Mouse (Mus musculus): Measurements from ENCODE around the gene Gtdc1. TPM values are rescaled to one million over a fixed set of nuclear protein-coding genes. Genes with fewer than 3 reads are reported as not detected.

The Gtdc1 gene
- polyA plus RNA-seq, 1 experiment from 2014 or later: 12.3 TPM

DNA sequence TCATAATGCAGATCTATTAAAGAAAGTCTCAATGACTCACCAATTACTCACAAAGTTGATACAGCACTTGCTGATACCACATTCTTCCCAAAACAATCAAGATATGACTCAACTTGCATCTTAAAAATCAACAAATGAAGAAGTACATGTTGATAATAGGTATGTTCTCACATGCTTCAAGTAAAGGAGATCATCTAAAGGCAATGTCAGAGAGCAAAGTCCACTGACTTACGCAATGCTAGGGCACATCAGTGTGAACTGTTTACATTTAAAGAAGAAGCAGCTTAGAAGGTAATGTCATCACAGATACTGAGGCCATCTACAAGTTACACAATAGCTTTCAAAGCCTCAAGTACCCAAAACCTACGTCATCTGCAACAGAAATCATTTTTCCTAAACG, 7.0 kb downstream of the Gtdc1 start:
- H3K9me3 ChIP-seq: no peaks in the 10 kb centered on the region
- no peaks in the 10 kb centered on the region for H3K36me3 ChIP-seq (replicated peaks)
- H3K4me3 ChIP-seq: no peak overlapping the region
- DNase-seq (ENCODE audit: extremely low spot score, low spot score): no peak
- no peaks in the 10 kb centered on the region for H3K27me3 ChIP-seq (ENCODE audit: poor library complexity, severe bottlenecking)
- WGBS: 79% methylated on average over 3 of the region's 3 CpGs
- H3K27ac ChIP-seq: no peak overlapping the region
- peaks cover 2% of the 10 kb centered on the region for H3K4me1 ChIP-seq

DNA sequence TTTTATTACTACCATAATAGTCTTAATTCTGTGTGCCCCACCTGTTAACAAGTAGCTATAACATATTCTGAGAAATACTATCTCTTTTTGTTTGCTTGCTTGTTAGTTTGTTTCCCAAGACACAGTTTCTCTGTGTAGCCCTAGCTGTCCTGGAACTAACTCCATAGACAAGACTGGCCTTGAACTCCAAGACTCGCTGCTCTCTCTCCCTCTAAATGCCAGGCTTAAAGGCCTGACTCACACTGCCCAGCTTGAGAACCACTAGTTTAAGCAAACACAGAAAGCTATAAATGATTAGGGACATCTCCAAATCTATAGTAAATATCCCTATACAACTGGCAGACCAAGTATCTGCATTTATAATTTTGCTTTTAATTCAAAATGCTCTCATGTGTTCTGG, 8.1 kb downstream of the Gtdc1 start:
- Histone ChIP-seq H3K27me3 (ENCODE audit: poor library complexity, severe bottlenecking) (no peaks in the 10 kb centered on the region), H3K9me3 (no peaks in the 10 kb centered on the region), H3K4me3 (no peak overlapping the region), H3K36me3 (replicated peaks) (no peaks in the 10 kb centered on the region), H3K27ac (no peak overlapping the region), H3K4me1 (no peaks in the 10 kb centered on the region)
- WGBS: 77% methylated on average over 1 of the region's 1 CpGs
- no peak for DNase-seq (ENCODE audit: extremely low spot score, low spot score)

DNA sequence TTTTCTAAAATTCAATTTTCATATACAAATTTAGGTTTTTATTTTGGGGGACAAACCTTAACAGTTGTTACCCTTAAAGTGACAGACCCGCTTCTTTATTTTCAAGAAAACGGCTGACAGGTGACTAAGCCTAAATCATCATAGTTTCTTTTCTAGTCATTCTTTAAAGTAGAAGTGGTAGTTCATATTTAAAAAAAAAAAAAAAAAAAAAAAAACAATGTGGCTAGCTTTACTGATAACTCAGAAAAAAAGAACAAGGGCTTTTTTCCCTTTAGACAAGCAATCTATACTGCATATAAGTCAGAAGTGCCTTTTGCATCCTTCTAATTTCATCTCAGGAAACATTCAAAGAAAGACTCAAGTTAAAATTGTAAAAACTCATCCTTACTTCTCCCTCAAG, 8.7 kb downstream of the Gtdc1 start:
- DNase-seq (ENCODE audit: extremely low spot score, low spot score): no peak
- Histone ChIP-seq H3K9me3 (no peaks in the 10 kb centered on the region), H3K4me3 (no peak overlapping the region), H3K36me3 (replicated peaks) (no peaks in the 10 kb centered on the region), H3K27me3 (ENCODE audit: poor library complexity, severe bottlenecking) (no peaks in the 10 kb centered on the region), H3K27ac (no peak overlapping the region), H3K4me1 (no peaks in the 10 kb centered on the region)
- WGBS: 93% methylated on average over 2 of the region's 2 CpGs

DNA sequence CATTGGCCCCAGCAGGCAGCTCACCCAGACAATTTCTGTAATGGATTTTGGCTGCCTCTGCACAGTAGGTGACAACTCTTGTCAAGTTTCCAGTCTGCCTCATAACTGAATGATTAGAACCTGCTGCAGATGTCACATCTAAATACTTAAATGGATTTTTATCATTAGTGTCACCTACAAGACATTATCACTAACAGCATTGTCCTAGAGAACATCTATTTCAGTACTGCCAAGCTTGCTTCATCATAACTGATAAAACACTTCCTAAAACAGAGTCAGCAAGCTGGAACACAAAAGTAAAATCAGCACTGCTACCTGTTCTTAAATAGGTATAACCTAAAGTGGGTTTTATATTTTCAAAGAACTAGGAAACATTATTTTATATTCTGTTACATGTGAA, 11.2 kb downstream of the Gtdc1 start:
- H3K27ac ChIP-seq: no peak overlapping the region
- no peaks in the 10 kb centered on the region for H3K27me3 ChIP-seq (ENCODE audit: poor library complexity, severe bottlenecking)
- H3K36me3 ChIP-seq (replicated peaks): no peaks in the 10 kb centered on the region
- no peaks in the 10 kb centered on the region for H3K9me3 ChIP-seq
- DNase-seq (ENCODE audit: extremely low spot score, low spot score): no peak
- H3K4me1 ChIP-seq: no peaks in the 10 kb centered on the region
- H3K4me3 ChIP-seq: no peak overlapping the region

DNA sequence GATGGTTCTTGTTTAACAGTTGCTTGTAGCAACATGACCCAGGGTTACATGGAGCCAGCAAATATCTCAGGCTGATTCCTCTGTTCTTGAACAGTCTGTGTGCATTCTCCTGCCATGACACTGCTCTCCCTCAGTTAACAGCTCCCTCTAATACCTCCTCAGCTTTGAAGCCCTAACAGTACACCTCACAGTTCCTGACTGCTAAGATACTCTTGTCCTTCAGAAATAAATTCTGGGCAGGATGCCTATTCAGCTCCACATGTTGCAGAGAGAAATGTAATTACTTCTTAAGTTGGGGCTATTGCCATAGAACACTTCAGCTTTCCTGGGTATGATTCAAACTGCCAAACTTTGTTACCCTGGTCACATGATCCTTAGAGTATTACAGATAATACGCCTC, 29.7 kb downstream of the Gtdc1 start:
- DNase-seq (ENCODE audit: extremely low spot score, low spot score): no peak
- Histone ChIP-seq H3K36me3 (replicated peaks) (no peaks in the 10 kb centered on the region), H3K27me3 (ENCODE audit: poor library complexity, severe bottlenecking) (no peaks in the 10 kb centered on the region), H3K9me3 (no peaks in the 10 kb centered on the region), H3K27ac (no peak overlapping the region), H3K4me3 (no peak overlapping the region), H3K4me1 (peaks cover 15% of the 10 kb centered on the region)
- 96% methylated on average over 1 of the region's 1 CpGs for WGBS

DNA sequence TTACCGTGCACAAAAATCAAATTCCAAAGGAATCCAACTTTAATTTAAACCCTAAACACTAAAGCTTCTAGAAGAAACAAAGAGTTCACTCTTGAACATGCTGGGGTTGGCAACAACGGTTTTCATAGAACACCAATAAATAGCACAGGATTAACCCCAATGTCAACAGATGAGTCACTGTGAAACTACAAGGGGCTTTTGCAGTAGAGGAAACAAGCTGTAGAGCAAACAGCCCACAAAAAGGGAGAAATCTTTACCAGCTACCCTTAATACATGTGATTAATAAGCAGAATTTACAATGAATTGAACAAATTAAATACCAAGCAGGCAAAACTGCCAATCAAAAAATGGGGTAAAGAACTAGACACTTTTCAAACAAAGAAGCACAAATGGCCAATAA, 53.7 kb downstream of the Gtdc1 start:
- DNase-seq (ENCODE audit: extremely low spot score, low spot score): no peak
- H3K36me3 ChIP-seq (replicated peaks): no peaks in the 10 kb centered on the region
- no peak overlapping the region for H3K27ac ChIP-seq
- WGBS: 69% methylated on average over 2 of the region's 2 CpGs
- H3K27me3 ChIP-seq (ENCODE audit: poor library complexity, severe bottlenecking): no peaks in the 10 kb centered on the region
- H3K4me3 ChIP-seq: no peak overlapping the region
- H3K9me3 ChIP-seq: no peaks in the 10 kb centered on the region
- H3K4me1 ChIP-seq: no peaks in the 10 kb centered on the region

- Histone ChIP-seq H3K4me3 (no peak overlapping the region), H3K36me3 (replicated peaks) (no peaks in the 10 kb centered on the region), H3K27ac (no peak overlapping the region), H3K9me3 (no peaks in the 10 kb centered on the region), H3K4me1 (no peaks in the 10 kb centered on the region), H3K27me3 (ENCODE audit: poor library complexity, severe bottlenecking) (no peaks in the 10 kb centered on the region)
- DNase-seq (ENCODE audit: extremely low spot score, low spot score): no peak
Measured at GRCm38 (mm10) chr2:44864726-44865125, 62.7 kb downstream of the Gtdc1 start.

DNA sequence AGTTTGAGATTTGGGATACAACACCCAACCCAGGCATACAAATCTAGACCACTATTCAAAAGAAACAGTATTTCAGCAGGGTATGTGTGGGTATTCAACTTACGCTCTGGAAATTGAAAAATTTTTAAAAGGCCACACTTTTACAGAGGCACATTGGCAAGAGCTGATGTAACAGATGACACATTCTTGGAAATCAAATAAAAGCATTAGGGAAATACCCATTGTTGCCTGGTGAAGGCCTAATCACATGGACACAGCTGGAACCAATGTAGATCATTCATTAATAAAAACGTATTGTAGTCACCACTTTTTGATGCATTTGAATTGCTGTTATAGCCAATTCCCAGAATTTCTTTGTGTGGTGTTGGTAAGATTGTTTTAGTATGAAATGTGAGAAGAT, 73.0 kb downstream of the Gtdc1 start:
- H3K27ac ChIP-seq: no peak overlapping the region
- WGBS: 86% methylated on average over 2 of the region's 2 CpGs
- H3K4me3 ChIP-seq: no peak overlapping the region
- H3K27me3 ChIP-seq (ENCODE audit: poor library complexity, severe bottlenecking): no peaks in the 10 kb centered on the region
- peaks cover 6% of the 10 kb centered on the region for H3K36me3 ChIP-seq (replicated peaks)
- no peaks in the 10 kb centered on the region for H3K4me1 ChIP-seq
- DNase-seq (ENCODE audit: extremely low spot score, low spot score): no peak
- peaks cover 9% of the 10 kb centered on the region for H3K9me3 ChIP-seq

DNA sequence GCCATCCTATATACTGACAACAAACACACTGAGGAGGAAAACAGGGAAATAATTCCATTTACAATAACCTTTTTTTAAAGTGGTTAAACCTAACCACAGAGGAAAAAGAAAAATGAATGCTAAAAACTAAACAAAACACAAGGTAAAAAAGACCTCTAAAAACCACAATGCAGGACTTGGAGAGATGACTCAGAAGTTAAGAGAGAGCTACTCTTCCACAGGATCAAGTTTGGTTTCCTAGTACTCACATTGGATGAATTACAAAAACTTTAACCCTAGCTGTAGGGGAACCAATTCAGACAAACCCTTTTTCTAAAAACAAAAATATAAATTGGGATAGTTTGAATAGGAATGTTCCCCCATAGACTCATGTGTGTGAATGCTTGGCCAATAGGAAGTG, 77.8 kb downstream of the Gtdc1 start:
- no peak for DNase-seq (ENCODE audit: extremely low spot score, low spot score)
- H3K27me3 ChIP-seq (ENCODE audit: poor library complexity, severe bottlenecking): no peaks in the 10 kb centered on the region
- no peak overlapping the region for H3K4me3 ChIP-seq
- peaks cover 6% of the 10 kb centered on the region for H3K36me3 ChIP-seq (replicated peaks)
- H3K4me1 ChIP-seq: no peaks in the 10 kb centered on the region
- no peak overlapping the region for H3K27ac ChIP-seq
- H3K9me3 ChIP-seq: peaks cover 9% of the 10 kb centered on the region

- no peaks in the 10 kb centered on the region for H3K4me1 ChIP-seq
- no peak overlapping the region for H3K27ac ChIP-seq
Measured at GRCm38 (mm10) chr2:44848156-44848555, 79.3 kb downstream of the Gtdc1 start.

GRCm38 (mm10) chr2:44845424-44845823, 82.0 kb downstream of the Gtdc1 start:
- WGBS: 97% methylated on average over 4 of the region's 4 CpGs
- no peak overlapping the region for H3K4me3 ChIP-seq

More at GRCm38 (mm10) chr2:44848156-44848555, 79.3 kb downstream of the Gtdc1 start:
- WGBS: 86% methylated on average over 1 of the region's 1 CpGs
- Histone ChIP-seq H3K4me3 (no peak overlapping the region), H3K27me3 (ENCODE audit: poor library complexity, severe bottlenecking) (no peaks in the 10 kb centered on the region), H3K36me3 (replicated peaks) (peaks cover 6% of the 10 kb centered on the region), H3K9me3 (peaks cover 9% of the 10 kb centered on the region)
- no peak for DNase-seq (ENCODE audit: extremely low spot score, low spot score)

DNA sequence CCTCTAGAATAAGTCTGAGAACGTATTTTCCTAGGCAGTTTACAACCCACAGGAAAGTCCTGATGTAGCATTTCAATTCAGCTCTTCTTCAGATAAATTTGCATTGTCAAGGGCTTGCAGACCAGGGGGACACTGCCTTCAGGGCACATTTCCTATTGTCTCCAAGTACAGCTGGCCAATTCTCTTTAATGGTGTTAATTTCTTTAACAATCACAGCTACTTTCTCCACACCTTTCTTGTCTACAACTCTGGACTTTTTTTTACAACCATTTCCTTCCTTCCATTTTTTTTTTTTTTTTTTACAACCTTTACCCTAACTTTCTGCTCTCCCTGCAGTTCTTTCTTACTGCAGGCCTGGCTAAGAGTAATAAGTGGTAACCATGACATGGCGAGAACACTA, 97.7 kb downstream of the Gtdc1 start:
- no peak for DNase-seq (ENCODE audit: extremely low spot score, low spot score)
- Histone ChIP-seq H3K27me3 (ENCODE audit: poor library complexity, severe bottlenecking) (no peaks in the 10 kb centered on the region), H3K4me3 (no peak overlapping the region), H3K27ac (no peak overlapping the region), H3K9me3 (no peaks in the 10 kb centered on the region), H3K4me1 (no peaks in the 10 kb centered on the region), H3K36me3 (replicated peaks) (no peaks in the 10 kb centered on the region)
- 82% methylated on average over 2 of the region's 2 CpGs for WGBS

More at GRCm38 (mm10) chr2:44845424-44845823, 82.0 kb downstream of the Gtdc1 start:
- H3K27ac ChIP-seq: no peak overlapping the region
- no peaks in the 10 kb centered on the region for H3K4me1 ChIP-seq
- DNase-seq (ENCODE audit: extremely low spot score, low spot score): no peak
- no peaks in the 10 kb centered on the region for H3K9me3 ChIP-seq
- H3K36me3 ChIP-seq (replicated peaks): no peaks in the 10 kb centered on the region
- no peaks in the 10 kb centered on the region for H3K27me3 ChIP-seq (ENCODE audit: poor library complexity, severe bottlenecking)

GRCm38 (mm10) chr2:44829346-44829745, 98.1 kb downstream of the Gtdc1 start:
- Histone ChIP-seq H3K4me1 (no peaks in the 10 kb centered on the region), H3K27me3 (ENCODE audit: poor library complexity, severe bottlenecking) (no peaks in the 10 kb centered on the region), H3K36me3 (replicated peaks) (no peaks in the 10 kb centered on the region), H3K27ac (no peak overlapping the region), H3K4me3 (no peak overlapping the region), H3K9me3 (no peaks in the 10 kb centered on the region)
- 77% methylated on average over 2 of the region's 2 CpGs for WGBS
- DNase-seq (ENCODE audit: extremely low spot score, low spot score): no peak

DNA sequence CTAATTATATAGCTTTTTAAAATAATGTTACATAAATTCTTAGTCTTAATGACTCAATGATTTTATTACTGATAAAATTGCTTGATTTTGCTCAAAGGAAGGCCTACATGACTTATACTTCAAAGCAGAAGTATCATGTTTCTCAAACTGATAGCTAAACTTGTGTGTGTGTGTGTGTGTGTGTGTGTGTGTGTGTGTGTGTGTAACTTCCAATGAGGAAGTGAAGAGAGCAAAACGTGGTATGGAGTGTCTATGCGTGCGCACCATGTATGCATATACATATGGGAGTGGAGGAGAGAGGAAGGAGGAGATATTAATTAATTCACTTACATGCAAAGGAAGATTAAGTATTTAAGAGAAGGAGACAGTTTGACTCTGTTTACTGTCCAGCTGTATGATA, 100.8 kb downstream of the Gtdc1 start:
- 97% methylated on average over 3 of the region's 3 CpGs for WGBS
- Histone ChIP-seq H3K36me3 (replicated peaks) (no peaks in the 10 kb centered on the region), H3K27ac (no peak overlapping the region), H3K27me3 (ENCODE audit: poor library complexity, severe bottlenecking) (no peaks in the 10 kb centered on the region), H3K4me1 (no peaks in the 10 kb centered on the region), H3K4me3 (no peak overlapping the region), H3K9me3 (no peaks in the 10 kb centered on the region)
- DNase-seq (ENCODE audit: extremely low spot score, low spot score): no peak

Data from forebrain, embryonic 10.5 days (tissue).